Mouse (Mus musculus) limb, embryonic 13.5 days (tissue): ENCODE measurements around the gene Ifna5. TPM values are rescaled to one million over a fixed set of nuclear protein-coding genes. Genes with fewer than 3 reads are reported as not detected.
"Not testable (repeated sequence)": the region's sequence is repeated elsewhere in the genome, so short reads cannot be mapped to it uniquely, and the experiment has no call there.

Experiments used
- ATAC-seq: fragments of 200-750 bp; cut with Nextera tagmentation; 2 replicates; pipeline ENCODE4 v1.8.0; 2017; ENCODE audit warnings: low read depth, moderate number of reproducible peaks, moderate TSS enrichment; ENCODE audit not compliant: low FRiP score
- H3K27ac ChIP-seq: fragments of 300-500 bp; sonication (generic); 2 replicates; pipeline ENCODE4 v1.5.1; 2015; ENCODE audit warnings: inconsistent platforms, mild to moderate bottlenecking, moderate library complexity
- H3K27me3 ChIP-seq: fragments of 300-500 bp; sonication (generic); 2 replicates; pipeline ENCODE4 v1.6.1; 2015; ENCODE audit warnings: mild to moderate bottlenecking, inconsistent platforms
- H3K36me3 ChIP-seq: fragments of 300-500 bp; sonication (generic); 2 replicates; pipeline ENCODE4 v1.6.1; 2015; ENCODE audit warnings: inconsistent platforms, mild to moderate bottlenecking, moderate library complexity
- H3K4me1 ChIP-seq: fragments of 300-500 bp; sonication (generic); 2 replicates; pipeline ENCODE4 v1.6.1; 2015; ENCODE audit warnings: inconsistent platforms
- H3K4me2 ChIP-seq: fragments of 300-500 bp; sonication (generic); replicated peaks from 2 replicates; pipeline ENCODE4 v1.6.1; 2015; ENCODE audit warnings: inconsistent platforms, mild to moderate bottlenecking, moderate library complexity
- H3K4me3 ChIP-seq: fragments of 300-500 bp; sonication (generic); 2 replicates; pipeline ENCODE4 v1.5.1; 2015; ENCODE audit warnings: moderate library complexity, mild to moderate bottlenecking, inconsistent platforms
- H3K9ac ChIP-seq: fragments of 300-500 bp; sonication (generic); 2 replicates; pipeline ENCODE4 v1.6.1; 2015; ENCODE audit warnings: mild to moderate bottlenecking, inconsistent platforms
- H3K9me3 ChIP-seq: fragments of 300-500 bp; sonication (generic); 2 replicates; pipeline ENCODE4 v1.6.1; 2016; ENCODE audit warnings: inconsistent platforms
- WGBS: fragments of 180-500 bp; shearing (Covaris S2); methylation state at CpG from one replicate; pipeline ENCODE4 v1.1.7; 2015; 5-methylcytosine and 5-hydroxymethylcytosine counted together
- polyA plus RNA-seq: library from polyadenylated mRNA; unstranded; fragments of >200 nt; fragmentation: Nextera tagmentation; extraction: Ambion mirVana; gene quantifications from 2 replicates; pipeline ENCODE4 v1.2.1, GENCODE M21; 2015

The Ifna5 gene
- polyA plus RNA-seq = not detected in 2 replicates

DNA sequence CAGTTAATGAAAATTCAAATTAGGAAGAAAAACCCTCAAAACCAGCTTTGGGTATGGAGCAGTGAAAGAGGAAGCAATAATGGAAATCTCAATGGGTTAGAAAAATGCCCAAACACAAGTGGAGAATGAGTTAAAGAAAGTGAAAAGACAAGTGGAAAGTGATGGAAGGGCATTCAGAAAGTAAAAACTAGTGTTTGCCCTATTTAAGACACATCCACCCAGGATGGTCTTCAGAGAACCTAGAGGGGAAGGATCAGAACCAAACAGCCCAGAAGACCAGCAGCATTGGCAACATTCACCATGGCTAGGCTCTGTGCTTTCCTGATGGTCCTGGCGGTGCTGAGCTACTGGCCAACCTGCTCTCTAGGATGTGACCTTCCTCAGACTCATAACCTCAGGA, at the start of gene Ifna5:
Gene Ifna5 (plus strand): TSS at position 301 of the 400 bp plus-strand sequence.
- H3K4me2 ChIP-seq, H3K36me3 ChIP-seq, H3K4me3 ChIP-seq, H3K9ac ChIP-seq, ATAC-seq, H3K4me1 ChIP-seq, H3K9me3 ChIP-seq, H3K27me3 ChIP-seq, H3K27ac ChIP-seq: not testable (repeated sequence)
- 83% methylated on average over 1 of the region's 1 CpGs for WGBS

DNA sequence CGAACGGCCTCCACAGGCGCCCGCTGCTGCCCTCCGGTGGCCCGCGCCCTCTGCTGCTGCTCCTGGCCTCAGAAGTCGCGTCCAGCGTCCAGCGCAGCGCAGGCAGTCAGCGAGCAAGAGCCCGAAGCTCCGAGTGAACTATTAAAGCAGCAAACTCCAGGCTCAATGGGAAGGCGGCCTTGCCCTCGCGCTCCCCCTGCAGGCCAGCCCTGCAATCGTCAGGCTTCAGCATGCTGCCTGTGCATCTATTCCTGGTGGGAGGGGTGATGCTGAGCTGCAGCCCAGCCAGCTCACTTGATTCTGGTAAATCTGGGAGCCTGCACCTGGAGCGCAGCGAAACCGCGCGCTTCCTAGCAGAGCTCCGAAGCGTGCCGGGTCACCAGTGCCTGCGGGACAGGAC, 46.9 kb upstream of the Ifna5 start, which contains the start of gene Gm13277:
Gene Gm13277 (plus strand): TSS at position 231 of the 400 bp plus-strand sequence.
- H3K27ac ChIP-seq, ATAC-seq, H3K4me2 ChIP-seq, H3K9me3 ChIP-seq, H3K4me1 ChIP-seq, H3K27me3 ChIP-seq, H3K36me3 ChIP-seq, H3K9ac ChIP-seq, H3K4me3 ChIP-seq: not testable (repeated sequence)
- 0% methylated on average over 4 of the region's 28 CpGs for WGBS

DNA sequence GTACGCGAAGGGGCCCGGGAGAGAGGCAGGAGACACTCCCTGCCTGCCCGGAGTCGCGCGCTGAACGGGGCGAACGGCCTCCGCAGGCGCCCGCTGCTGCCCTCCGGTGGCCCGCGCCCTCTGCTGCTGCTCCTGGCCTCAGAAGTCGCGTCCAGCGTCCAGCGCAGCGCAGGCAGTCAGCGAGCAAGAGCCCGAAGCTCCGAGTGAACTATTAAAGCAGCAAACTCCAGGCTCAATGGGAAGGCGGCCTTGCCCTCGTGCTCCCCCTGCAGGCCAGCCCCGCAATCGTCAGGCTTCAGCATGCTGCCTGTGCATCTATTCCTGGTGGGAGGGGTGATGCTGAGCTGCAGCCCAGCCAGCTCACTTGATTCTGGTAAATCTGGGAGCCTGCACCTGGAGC, 44.1 kb upstream of the Ifna5 start, which contains the start of gene Gm13278:
Gene Gm13278 (plus strand): TSS at position 301 of the 400 bp plus-strand sequence.
- no CpG with 5 or more reads among the region's 28 CpGs for WGBS
- not testable (repeated sequence) for H3K27ac ChIP-seq, H3K4me1 ChIP-seq, H3K27me3 ChIP-seq, H3K4me3 ChIP-seq, H3K36me3 ChIP-seq, H3K4me2 ChIP-seq, H3K9me3 ChIP-seq, H3K9ac ChIP-seq, ATAC-seq

GRCm38 (mm10) chr4:88793936-88794675, 41.2 kb upstream of the Ifna5 start, which contains the start of gene Gm13275:
Gene Gm13275, plus strand, starts transcription at chr4:88794487.
- not testable (repeated sequence) for H3K9me3 ChIP-seq, H3K4me3 ChIP-seq, H3K27ac ChIP-seq, H3K9ac ChIP-seq, ATAC-seq, H3K27me3 ChIP-seq, H3K4me2 ChIP-seq, H3K36me3 ChIP-seq, H3K4me1 ChIP-seq
- WGBS = 0% methylated on average over 14 of the region's 52 CpGs

DNA sequence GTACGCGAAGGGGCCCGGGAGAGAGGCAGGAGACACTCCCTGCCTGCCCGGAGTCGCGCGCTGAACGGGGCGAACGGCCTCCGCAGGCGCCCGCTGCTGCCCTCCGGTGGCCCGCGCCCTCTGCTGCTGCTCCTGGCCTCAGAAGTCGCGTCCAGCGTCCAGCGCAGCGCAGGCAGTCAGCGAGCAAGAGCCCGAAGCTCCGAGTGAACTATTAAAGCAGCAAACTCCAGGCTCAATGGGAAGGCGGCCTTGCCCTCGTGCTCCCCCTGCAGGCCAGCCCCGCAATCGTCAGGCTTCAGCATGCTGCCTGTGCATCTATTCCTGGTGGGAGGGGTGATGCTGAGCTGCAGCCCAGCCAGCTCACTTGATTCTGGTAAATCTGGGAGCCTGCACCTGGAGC, 38.2 kb upstream of the Ifna5 start, which contains the start of gene Gm13279:
Gene Gm13279 (plus strand): TSS at position 301 of the 400 bp plus-strand sequence.
- ATAC-seq, H3K9ac ChIP-seq, H3K27me3 ChIP-seq, H3K4me1 ChIP-seq, H3K4me2 ChIP-seq, H3K4me3 ChIP-seq, H3K36me3 ChIP-seq, H3K9me3 ChIP-seq, H3K27ac ChIP-seq: not testable (repeated sequence)
- no CpG with 5 or more reads among the region's 28 CpGs for WGBS

- not testable (repeated sequence) for H3K36me3 ChIP-seq, H3K9ac ChIP-seq, H3K27me3 ChIP-seq, H3K4me3 ChIP-seq, ATAC-seq, H3K4me2 ChIP-seq, H3K4me1 ChIP-seq, H3K27ac ChIP-seq, H3K9me3 ChIP-seq
- 21% methylated on average over 6 of the region's 7 CpGs for WGBS
Measured at GRCm38 (mm10) chr4:88799365-88799764, 36.0 kb upstream of the Ifna5 start, which contains the start of gene Gm13285. Gene Gm13285, plus strand, starts transcription at chr4:88799665.

GRCm38 (mm10) chr4:88802954-88803353, 32.4 kb upstream of the Ifna5 start, which contains the start of gene Gm13287:
Gene Gm13287, plus strand, starts transcription at chr4:88803254.
- ATAC-seq, H3K36me3 ChIP-seq, H3K9ac ChIP-seq, H3K27ac ChIP-seq, H3K9me3 ChIP-seq, H3K4me1 ChIP-seq, H3K27me3 ChIP-seq, H3K4me3 ChIP-seq: not testable (repeated sequence)
- no CpG with 5 or more reads among the region's 29 CpGs for WGBS
- peak within 1 kb of the TSS; percentile 41; the same call in 1 of the 2 replicates for H3K4me2 ChIP-seq

GRCm38 (mm10) chr4:88805231-88805630, 30.1 kb upstream of the Ifna5 start, which contains the start of gene Gm13288:
Gene Gm13288, plus strand, starts transcription at chr4:88805531.
- H3K36me3 ChIP-seq, ATAC-seq, H3K27me3 ChIP-seq, H3K9me3 ChIP-seq, H3K4me1 ChIP-seq, H3K9ac ChIP-seq, H3K27ac ChIP-seq: not testable (repeated sequence)
- no CpG with 5 or more reads among the region's 8 CpGs for WGBS
- peak within 1 kb of the TSS; percentile 28 for H3K4me3 ChIP-seq
- peak within 1 kb of the TSS; percentile 46; the same call in 1 of the 2 replicates for H3K4me2 ChIP-seq

- H3K27me3 ChIP-seq, H3K4me1 ChIP-seq, H3K27ac ChIP-seq, H3K9ac ChIP-seq, H3K36me3 ChIP-seq, H3K9me3 ChIP-seq, ATAC-seq: not testable (repeated sequence)
- Histone ChIP-seq H3K4me3 (peak overlapping the region; percentile 28), H3K4me2 (peak overlapping the region; percentile 46; the same call in 1 of the 2 replicates)
- WGBS = 0% methylated on average over 13 of the region's 34 CpGs
Measured at GRCm38 (mm10) chr4:88805761-88806160, 29.6 kb upstream of the Ifna5 start.

DNA sequence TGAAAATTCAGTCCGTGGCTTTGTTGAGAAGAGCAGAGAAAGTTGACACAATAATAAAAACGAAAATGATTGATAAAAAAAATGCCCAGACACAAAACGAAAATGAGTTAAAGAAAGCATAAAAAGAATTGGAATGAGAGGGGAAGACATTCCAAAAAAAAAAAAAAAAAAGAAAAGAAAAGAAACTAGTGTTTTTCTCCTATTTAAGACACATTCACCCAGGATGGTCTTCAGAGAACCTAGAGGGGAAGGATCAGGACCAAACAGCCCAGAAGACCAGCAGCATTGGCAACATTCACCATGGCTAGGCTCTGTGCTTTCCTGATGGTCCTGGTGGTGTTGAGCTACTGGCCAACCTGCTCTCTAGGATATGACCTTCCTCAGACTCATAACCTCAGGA, 19.4 kb upstream of the Ifna5 start, which contains the start of gene Ifna7:
Gene Ifna7 (plus strand): TSS at position 301 of the 400 bp plus-strand sequence.
- no peak within 1 kb of the TSS for H3K4me3 ChIP-seq
- ATAC-seq = no peak
- H3K9ac ChIP-seq = no peak within 1 kb of the TSS
- no peaks in the 10 kb centered on the region for H3K36me3 ChIP-seq
- H3K4me2 ChIP-seq = no peak within 1 kb of the TSS
- WGBS = 54% methylated on average over 3 of the region's 3 CpGs
- no peaks in the 10 kb centered on the region for H3K9me3 ChIP-seq
- H3K27ac ChIP-seq = no peak within 1 kb of the TSS
- no peaks in the 10 kb centered on the region; the same call in 1 of the 2 replicates for H3K27me3 ChIP-seq
- H3K4me1 ChIP-seq = no peaks in the 10 kb centered on the region

DNA sequence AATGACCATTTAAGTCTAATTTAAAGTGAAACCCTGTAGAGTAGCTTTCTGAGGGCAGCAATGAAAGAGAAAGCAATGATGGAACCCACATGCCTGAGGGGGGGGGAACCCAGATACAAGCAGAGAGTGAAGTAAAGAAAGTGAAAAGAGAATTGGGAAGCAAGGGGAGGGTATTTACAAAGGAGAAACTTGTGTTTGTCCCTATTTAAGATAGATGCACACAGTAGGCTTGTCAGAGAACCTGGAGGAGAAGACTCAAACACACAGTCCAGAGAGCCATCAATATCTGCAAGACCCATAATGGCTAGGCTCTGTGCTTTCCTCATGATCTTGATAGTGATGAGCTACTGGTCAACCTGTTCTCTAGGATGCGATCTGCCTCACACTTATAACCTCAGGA, 15.7 kb upstream of the Ifna5 start, which contains the start of gene Ifna11:
Gene Ifna11 (plus strand): TSS at position 301 of the 400 bp plus-strand sequence.
- 87% methylated on average over 1 of the region's 1 CpGs for WGBS
- ATAC-seq = no peak
- H3K36me3 ChIP-seq = no peaks in the 10 kb centered on the region
- H3K4me2 ChIP-seq = no peak within 1 kb of the TSS
- no peaks in the 10 kb centered on the region for H3K27me3 ChIP-seq
- H3K9ac ChIP-seq = no peak within 1 kb of the TSS
- no peaks in the 10 kb centered on the region for H3K9me3 ChIP-seq
- no peak within 1 kb of the TSS for H3K4me3 ChIP-seq
- no peak within 1 kb of the TSS for H3K27ac ChIP-seq
- no peaks in the 10 kb centered on the region for H3K4me1 ChIP-seq

DNA sequence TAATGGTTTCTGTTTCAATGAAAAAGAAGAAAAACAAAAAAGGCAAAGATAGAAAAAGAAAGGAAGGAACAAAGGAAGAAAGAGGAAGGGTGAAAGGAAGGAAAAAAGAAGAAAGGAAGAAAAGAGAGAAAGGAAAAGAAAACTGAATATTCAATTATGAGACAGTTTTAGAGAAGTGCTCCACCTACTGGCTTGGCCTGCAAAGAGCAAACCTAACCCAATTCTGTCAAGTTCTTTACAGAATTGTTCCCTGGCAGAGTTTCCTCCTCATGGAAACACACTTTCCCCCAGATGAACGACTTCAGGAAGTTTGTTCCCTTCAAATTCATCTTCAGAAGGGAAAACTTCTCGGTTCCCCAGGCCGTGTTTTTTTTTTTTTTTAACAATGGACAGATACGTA, 12.3 kb upstream of the Ifna5 start:
- Histone ChIP-seq H3K4me3 (no peak overlapping the region), H3K27me3 (no peaks in the 10 kb centered on the region), H3K27ac (no peak overlapping the region), H3K4me1 (no peaks in the 10 kb centered on the region), H3K4me2 (no peak overlapping the region), H3K9ac (no peak overlapping the region), H3K9me3 (no peaks in the 10 kb centered on the region), H3K36me3 (no peaks in the 10 kb centered on the region)
- WGBS = 23% methylated on average over 4 of the region's 4 CpGs
- ATAC-seq = no peak
